ENCODE assay signal across 8 mouse cellular contexts in genomic region chr8:123333091-123333587, GRCm38 (mm10). TPM values are rescaled to one million over a fixed set of nuclear protein-coding genes. Genes with fewer than 3 reads are reported as not detected.
A peak's percentile ranks its signal among the peaks of the same experiment; 100 is the strongest.
DNase-seq lines count a peak whose midpoint lies in the region; ATAC-seq and TF ChIP-seq lines count a peak whose summit lies in the region.

No protein-coding gene starts in this region.

- no peak overlapping the region for H3K27ac ChIP-seq in lung, postnatal 0 days (ENCODE audit: low read length)
- H3K27ac ChIP-seq in intestine, embryonic 16.5 days (ENCODE audit: low read length): no peak overlapping the region
- H3K27ac ChIP-seq in neural tube, embryonic 15.5 days (replicated peaks): peak overlapping the region; percentile 95

- no peak overlapping the region for H3K9ac ChIP-seq in lung, postnatal 0 days (replicated peaks; ENCODE audit: low read depth)
- H3K9ac ChIP-seq in intestine, embryonic 16.5 days (ENCODE audit: low read depth, low read length): peak overlapping the region; percentile 65
- peak overlapping the region; percentile 86 for H3K9ac ChIP-seq in neural tube, embryonic 15.5 days (replicated peaks)

- peak overlapping the region; percentile 45 for H3K4me3 ChIP-seq in lung, postnatal 0 days (ENCODE audit: low read depth, low read length)
- peak overlapping the region; percentile 63 for H3K4me3 ChIP-seq in intestine, embryonic 16.5 days (ENCODE audit: low read length)
- peak overlapping the region; percentile 82 for H3K4me3 ChIP-seq in neural tube, embryonic 15.5 days (replicated peaks)

- H3K36me3 ChIP-seq in lung, postnatal 0 days (ENCODE audit: insufficient read depth, low read length): no peaks in the 10 kb centered on the region
- H3K36me3 ChIP-seq in intestine, embryonic 16.5 days (ENCODE audit: control insufficient read depth, insufficient read depth, low read length): no peaks in the 10 kb centered on the region
- H3K36me3 ChIP-seq in neural tube, embryonic 15.5 days: no peaks in the 10 kb centered on the region

- no peaks in the 10 kb centered on the region for H3K9me3 ChIP-seq in lung, postnatal 0 days (ENCODE audit: low read length)
- H3K9me3 ChIP-seq in intestine, embryonic 16.5 days (ENCODE audit: control insufficient read depth, low read length): no peaks in the 10 kb centered on the region
- no peaks in the 10 kb centered on the region for H3K9me3 ChIP-seq in neural tube, embryonic 15.5 days (replicated peaks)

- 0 out of 2 replicates have a peak, but pooled peaks cover 18% of the 10 kb centered on the region for H3K27me3 ChIP-seq in lung, postnatal 0 days (replicated peaks; ENCODE audit: insufficient read depth, low read length)
- no peaks in the 10 kb centered on the region for H3K27me3 ChIP-seq in intestine, embryonic 16.5 days (replicated peaks; ENCODE audit: control insufficient read depth, insufficient read depth, low read length)
- no peaks in the 10 kb centered on the region for H3K27me3 ChIP-seq in neural tube, embryonic 15.5 days (replicated peaks)

- 4% methylated on average over 17 of the region's 21 CpGs for WGBS in lung, postnatal 0 days
- 6% methylated on average over 19 of the region's 21 CpGs for WGBS in intestine, embryonic 16.5 days
- 2% methylated on average over 17 of the region's 21 CpGs for WGBS in neural tube, embryonic 15.5 days

- H3K4me1 ChIP-seq in lung, postnatal 0 days (ENCODE audit: insufficient read depth, low read depth, low read length): 0 out of 2 replicates have a peak, but pooled peaks cover 4% of the 10 kb centered on the region
- peaks cover 23% of the 10 kb centered on the region for H3K4me1 ChIP-seq in intestine, embryonic 16.5 days (ENCODE audit: control insufficient read depth, insufficient read depth, low read length)
- peaks cover 48% of the 10 kb centered on the region for H3K4me1 ChIP-seq in neural tube, embryonic 15.5 days

- no peak for TF ChIP-seq EP300 in lung, postnatal 0 days (IDR thresholded peaks at IDR 0.05)

- DNase-seq in cerebellum, adult 8-10 months: peak; percentile 30
- no peak for DNase-seq in cerebellum, postnatal 25 days
- DNase-seq in lung, postnatal 0 days (ENCODE audit: low spot score): no peak
- no peak for DNase-seq in lung, adult 18-20 months
- no peak for DNase-seq in embryo, embryonic 10 days (ENCODE audit: low spot score)
- no peak for DNase-seq in spleen, postnatal 4 days (ENCODE audit: low spot score in 2 of 2)

- peak overlapping the region; percentile 68 for H3K4me2 ChIP-seq in lung, postnatal 0 days (replicated peaks; ENCODE audit: low read depth, low read length)
- peak overlapping the region; percentile 91 for H3K4me2 ChIP-seq in intestine, embryonic 16.5 days (ENCODE audit: low read depth, low read length)
- peak overlapping the region; percentile 60 for H3K4me2 ChIP-seq in neural tube, embryonic 15.5 days

- peak; percentile 1; the same call in 1 of the 2 replicates for ATAC-seq in lung, postnatal 0 days
- ATAC-seq in intestine, embryonic 16.5 days: no peak; the same call in 1 of the 2 replicates
- ATAC-seq in neural tube, embryonic 15.5 days (ENCODE audit: low FRiP score): peak; percentile 56

- no peak for TF ChIP-seq CTCF in lung, postnatal 0 days (IDR thresholded peaks at IDR 0.05)

RNA-seq across cellular contexts. Expression of gene Spire2, which starts 0.6 kb away (rescaled TPM):
- 1.6 and 2.0 TPM in 2 replicates for polyA plus RNA-seq in lung, postnatal 0 days (2015; fragmentation: Nextera tagmentation; extraction: Ambion mirVana)
- polyA plus RNA-seq in intestine, embryonic 16.5 days (2015; fragmentation: Nextera tagmentation; extraction: Ambion mirVana): 0.89 and 2.0 TPM in 2 replicates
- polyA plus RNA-seq in neural tube, embryonic 15.5 days (2015; fragmentation: Nextera tagmentation; extraction: Ambion mirVana): 37.9 and 44.0 TPM in 2 replicates

RNA-seq across cellular contexts. Expression of gene Fanca, which starts 14.8 kb away (rescaled TPM):
- 4.5 and 6.0 TPM in 2 replicates for polyA plus RNA-seq in lung, postnatal 0 days (2015; fragmentation: Nextera tagmentation; extraction: Ambion mirVana)
- 15.8 and 20.2 TPM in 2 replicates for polyA plus RNA-seq in intestine, embryonic 16.5 days (2015; fragmentation: Nextera tagmentation; extraction: Ambion mirVana)
- polyA plus RNA-seq in neural tube, embryonic 15.5 days (2015; fragmentation: Nextera tagmentation; extraction: Ambion mirVana): 6.1 and 9.8 TPM in 2 replicates

RNA-seq across cellular contexts. Expression of gene Tcf25, which starts 40.4 kb away (rescaled TPM):
- 133 and 144 TPM in 2 replicates for polyA plus RNA-seq in lung, postnatal 0 days (2015; fragmentation: Nextera tagmentation; extraction: Ambion mirVana)
- polyA plus RNA-seq in intestine, embryonic 16.5 days (2015; fragmentation: Nextera tagmentation; extraction: Ambion mirVana): 155 and 161 TPM in 2 replicates
- 368 and 390 TPM in 2 replicates for polyA plus RNA-seq in neural tube, embryonic 15.5 days (2015; fragmentation: Nextera tagmentation; extraction: Ambion mirVana)

Comparison
In these comparisons a context has a peak if more than half of its experiments do, and no peak if none do; other contexts are left out.
1. RNA of gene Spire2, which starts 0.6 kb away (polyA plus RNA-seq): 37.9 to 44.0 TPM in neural tube, embryonic 15.5 days; 1.6 to 2.0 TPM in lung, postnatal 0 days and 0.89 to 2.0 TPM in intestine, embryonic 16.5 days; every median in the first group is over 10 times any median in the second.
2. Peak in every context shown above with its lines, with median percentiles within 50 percentile points of each other: H3K4me2 ChIP-seq and H3K4me3 ChIP-seq.